Mouse (Mus musculus) olfactory bulb, adult 2 months (tissue): ENCODE measurements at regions not wholly inside any gene's neighbourhood (a gene's known extent, or its start where the extent isn't known, plus 50 kb on each side); places are given as distances from the start of the nearest gene placed in this dataset.

Source experiments
- CTCF ChIP-seq: fragments of 200-500 bp; IDR thresholded peaks from 2 replicates; pipeline ENCODE4 v1.5.1; 2012; ENCODE audit warnings: low read depth, mild to moderate bottlenecking, low read length, moderate library complexity; ENCODE audit not compliant: insufficient read depth
- POLR2A ChIP-seq: fragments of 200-500 bp; IDR thresholded peaks from 2 replicates; pipeline ENCODE4 v1.6.1; 2012; ENCODE audit warnings: mild to moderate bottlenecking, low read depth, low read length, moderate library complexity; ENCODE audit not compliant: insufficient read depth

- no peak for TF ChIP-seq CTCF
- TF ChIP-seq POLR2A = no peak
These were observed 145.1 kb downstream of the Spata19 start for GRCm38 (mm10) chr9:27541585-27542151.
